Mouse (Mus musculus) heart, adult 2 months (tissue): ENCODE data around the gene Pgm5. TPM values are rescaled to one million over a fixed set of nuclear protein-coding genes. Genes with fewer than 3 reads are reported as not detected.
A peak's percentile ranks its signal among the peaks of the same experiment; 100 is the strongest.

Source experiments
- DNase-seq, 2 experiments: peaks; one replicate each; pipeline ENCODE4 v3.0.0; 2021
- H3K27ac ChIP-seq: fragments of 200-600 bp; 2 replicates; pipeline ENCODE4 v1.8.1; 2022
- H3K27me3 ChIP-seq: fragments of 200-500 bp; 2 replicates; pipeline ENCODE4 v1.6.1; 2012; ENCODE audit warnings: mild to moderate bottlenecking, low read length, inconsistent platforms, mixed read lengths; ENCODE audit not compliant: control insufficient read depth, insufficient read depth
- H3K36me3 ChIP-seq: fragments of 200-500 bp; 2 replicates; pipeline ENCODE4 v1.6.1; 2012; ENCODE audit warnings: low read length, inconsistent platforms; ENCODE audit not compliant: control insufficient read depth, insufficient read depth
- H3K4me1 ChIP-seq: fragments of 200-500 bp; 2 replicates; pipeline ENCODE4 v1.6.1; 2011; ENCODE audit warnings: low read length; ENCODE audit not compliant: control insufficient read depth, insufficient read depth
- H3K4me3 ChIP-seq: fragments of 200-600 bp; 2 replicates; pipeline ENCODE4 v1.8.1; 2022
- H3K79me2 ChIP-seq: fragments of 200-500 bp; replicated peaks from 2 replicates; pipeline ENCODE4 v1.6.1; 2012; ENCODE audit warnings: mild to moderate bottlenecking, inconsistent platforms, low read length, moderate library complexity, mixed read lengths; ENCODE audit not compliant: control insufficient read depth, insufficient read depth
- H3K9ac ChIP-seq: fragments of 200-500 bp; 2 replicates; pipeline ENCODE4 v1.6.1; 2012; ENCODE audit warnings: low read depth, mild to moderate bottlenecking, control low read depth, inconsistent platforms, low read length, mixed read lengths
- CTCF ChIP-seq: fragments of 200-600 bp; IDR thresholded peaks from 2 replicates; pipeline ENCODE4 v1.8.1; 2022; ENCODE audit warnings: antibody characterized with exemption, mild to moderate bottlenecking, moderate library complexity
- EP300 ChIP-seq: fragments of 200-500 bp; IDR thresholded peaks from 2 replicates; pipeline ENCODE4 v1.6.1; 2011; ENCODE audit warnings: low read depth, low read length, control low read depth; ENCODE audit not compliant: insufficient read depth
- POLR2A ChIP-seq: fragments of 200-500 bp; IDR thresholded peaks from 2 replicates; pipeline ENCODE4 v1.6.1; 2011; ENCODE audit warnings: mild to moderate bottlenecking, low read depth, low read length, control low read depth; ENCODE audit not compliant: insufficient read depth
- WGBS: fragments of 180-500 bp; shearing (Covaris S2); methylation state at CpG from one replicate; pipeline ENCODE4 v1.1.7; 2018; 5-methylcytosine and 5-hydroxymethylcytosine counted together
- intact Hi-C: fragments of 180-260 bp; cut with DNase I; formaldehyde crosslinking; loops from one replicate; pipeline ENCODE4 v1.15.1; 2025
- long read RNA-seq: library from polyadenylated mRNA; stranded (forward); transcript quantifications from one replicate; pipeline ENCODE4 v2.0.0, GENCODE M21; 2021
- polyA plus RNA-seq: library from polyadenylated mRNA; depleted of rRNA; stranded (reverse); fragments of >200 nt; gene quantifications from 2 replicates; pipeline ENCODE4 v1.2.3, GENCODE M21; 2012; rRNA removed
- total RNA-seq, 2 experiments: library from RNA; stranded (reverse); gene quantifications; 2 replicates each; pipeline ENCODE4 v1.2.3; 2021

The Pgm5 gene
- total RNA-seq = 100 to 1,000 TPM in 1 of 2 experiments, 10 to 100 TPM in 1; 93.8 to 103 TPM
- 48.6 and 95.9 TPM in 2 replicates for polyA plus RNA-seq
- long read RNA-seq = 0 reads

- intact Hi-C loops = loop anchor here (2.0 to 10.0 kb wide), 2 partner anchors 63 to 577 kb away; partner anchors contain the start of gene Fxn
Observed at GRCm38 (mm10) chr19:24861612-24862451, at the start of gene Pgm5. Gene Pgm5 (minus strand): TSS chr19:24861855.

GRCm38 (mm10) chr19:24908385-24909155 is 46.9 kb upstream of the Pgm5 start:
- Histone ChIP-seq H3K4me3 (no peak overlapping the region), H3K9ac (no peak overlapping the region), H3K27ac (no peak overlapping the region), H3K4me1 (no peaks in the 10 kb centered on the region), H3K27me3 (no peaks in the 10 kb centered on the region), H3K36me3 (no peaks in the 10 kb centered on the region), H3K79me2 (no peaks in the 10 kb centered on the region)
- TF ChIP-seq CTCF (no peak), POLR2A (no peak), EP300 (no peak)
- 87% methylated on average over 3 of the region's 3 CpGs for WGBS
- DNase-seq = no peak
- intact Hi-C loops = no loop called here

More at GRCm38 (mm10) chr19:24861612-24862451, at the start of gene Pgm5:
- H3K27ac ChIP-seq = peak within 1 kb of the TSS; percentile 93
- peak within 1 kb of the TSS; percentile 74 for H3K9ac ChIP-seq
- no peaks in the 10 kb centered on the region for H3K79me2 ChIP-seq
- DNase-seq = peak; percentile 77 to 79
- peak within 1 kb of the TSS; percentile 62 for H3K4me3 ChIP-seq
- peaks cover under 1% of the 10 kb centered on the region; the same call in 1 of the 2 replicates for H3K36me3 ChIP-seq
- no peaks in the 10 kb centered on the region for H3K4me1 ChIP-seq
- WGBS = under 1% methylated on average over 39 of the region's 39 CpGs
- peak; percentile 52 for TF ChIP-seq CTCF
- TF ChIP-seq EP300 = peak; percentile 45; the same call in 1 of the 2 replicates
- peak; percentile 53; the same call in 1 of the 2 replicates for TF ChIP-seq POLR2A
- H3K27me3 ChIP-seq = no peaks in the 10 kb centered on the region

GRCm38 (mm10) chr19:24907655-24908054 is 46.0 kb upstream of the Pgm5 start:
- Histone ChIP-seq H3K9ac (no peak overlapping the region), H3K36me3 (no peaks in the 10 kb centered on the region), H3K4me1 (no peaks in the 10 kb centered on the region), H3K27ac (no peak overlapping the region), H3K79me2 (no peaks in the 10 kb centered on the region), H3K4me3 (no peak overlapping the region), H3K27me3 (peaks cover 2% of the 10 kb centered on the region)
- intact Hi-C loops = no loop called here
- no peak for TF ChIP-seq EP300
- TF ChIP-seq CTCF = no peak
- TF ChIP-seq POLR2A = no peak
- no peak for DNase-seq
- WGBS = 85% methylated on average over 6 of the region's 6 CpGs

- H3K36me3 ChIP-seq = no peaks in the 10 kb centered on the region
- intact Hi-C loops = no loop called here
- WGBS = 67% methylated on average over 2 of the region's 2 CpGs
- H3K9ac ChIP-seq = no peak overlapping the region
- no peak for TF ChIP-seq CTCF
- no peak for TF ChIP-seq EP300
- TF ChIP-seq POLR2A = no peak
- DNase-seq = no peak
- H3K4me3 ChIP-seq = no peak overlapping the region
- H3K4me1 ChIP-seq = no peaks in the 10 kb centered on the region; the same call in 1 of the 2 replicates
- peaks cover 19% of the 10 kb centered on the region for H3K27me3 ChIP-seq
- no peak overlapping the region for H3K27ac ChIP-seq
- H3K79me2 ChIP-seq = no peaks in the 10 kb centered on the region
Observed at GRCm38 (mm10) chr19:24902821-24903220, 41.2 kb upstream of the Pgm5 start.

- Histone ChIP-seq H3K27me3 (peaks cover 24% of the 10 kb centered on the region), H3K79me2 (no peaks in the 10 kb centered on the region), H3K4me1 (no peaks in the 10 kb centered on the region; the same call in 1 of the 2 replicates), H3K4me3 (no peak overlapping the region), H3K9ac (no peak overlapping the region), H3K36me3 (no peaks in the 10 kb centered on the region), H3K27ac (no peak overlapping the region)
- intact Hi-C loops = no loop called here
- no peak for TF ChIP-seq POLR2A
- TF ChIP-seq CTCF = no peak
- TF ChIP-seq EP300 = no peak
- WGBS = 12% methylated on average over 2 of the region's 2 CpGs
- DNase-seq = no peak
Observed at GRCm38 (mm10) chr19:24902256-24902655, 40.6 kb upstream of the Pgm5 start.
